Mouse (Mus musculus) yolk sac, embryonic 10.5 days (tissue): ENCODE data around the gene Ddx6.
A peak's percentile ranks its signal among the peaks of the same experiment; 100 is the strongest.
"Not testable (repeated sequence)": the region's sequence is repeated elsewhere in the genome, so short reads cannot be mapped to it uniquely, and the experiment has no call there.

Source experiments
- DNase-seq: peaks from one replicate; pipeline ENCODE4 v3.0.0-alpha.2; 2017; ENCODE audit warnings: low spot score

Ddx6 gene

GRCm38 (mm10) chr9:44594901-44595536, 9.7 kb upstream of the Ddx6 start:
- DNase-seq: no peak

DNA sequence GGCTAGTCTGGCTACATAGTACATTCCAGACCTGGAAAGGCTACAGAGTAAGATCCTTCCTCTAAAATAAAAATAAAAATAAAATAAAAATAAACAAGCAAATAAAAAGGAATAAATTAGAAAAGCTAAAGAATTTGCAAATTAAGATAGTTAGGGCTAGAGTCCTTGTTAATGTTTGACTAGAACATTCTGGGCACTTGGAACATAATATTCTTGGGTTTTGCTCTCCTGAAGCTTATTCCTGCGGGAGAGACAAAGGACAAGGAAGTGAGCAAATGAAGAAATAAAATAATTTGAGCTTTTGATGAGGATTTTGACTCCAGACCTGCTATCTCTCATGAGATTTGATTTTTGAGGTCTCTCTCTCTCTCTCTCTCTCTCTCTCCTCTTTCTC, 9.2 kb upstream of the Ddx6 start:
- no peak for DNase-seq

- DNase-seq: no peak
Observed at GRCm38 (mm10) chr9:44597742-44598141, 7.0 kb upstream of the Ddx6 start.

GRCm38 (mm10) chr9:44598899-44599495, 5.7 kb upstream of the Ddx6 start:
- DNase-seq: peak; percentile 36

- no peak for DNase-seq
Observed at GRCm38 (mm10) chr9:44599616-44600015, 5.1 kb upstream of the Ddx6 start.

- DNase-seq: no peak
Observed at GRCm38 (mm10) chr9:44600801-44601200, 3.9 kb upstream of the Ddx6 start.

GRCm38 (mm10) chr9:44602766-44603165, 1.9 kb upstream of the Ddx6 start:
- no peak for DNase-seq

DNA sequence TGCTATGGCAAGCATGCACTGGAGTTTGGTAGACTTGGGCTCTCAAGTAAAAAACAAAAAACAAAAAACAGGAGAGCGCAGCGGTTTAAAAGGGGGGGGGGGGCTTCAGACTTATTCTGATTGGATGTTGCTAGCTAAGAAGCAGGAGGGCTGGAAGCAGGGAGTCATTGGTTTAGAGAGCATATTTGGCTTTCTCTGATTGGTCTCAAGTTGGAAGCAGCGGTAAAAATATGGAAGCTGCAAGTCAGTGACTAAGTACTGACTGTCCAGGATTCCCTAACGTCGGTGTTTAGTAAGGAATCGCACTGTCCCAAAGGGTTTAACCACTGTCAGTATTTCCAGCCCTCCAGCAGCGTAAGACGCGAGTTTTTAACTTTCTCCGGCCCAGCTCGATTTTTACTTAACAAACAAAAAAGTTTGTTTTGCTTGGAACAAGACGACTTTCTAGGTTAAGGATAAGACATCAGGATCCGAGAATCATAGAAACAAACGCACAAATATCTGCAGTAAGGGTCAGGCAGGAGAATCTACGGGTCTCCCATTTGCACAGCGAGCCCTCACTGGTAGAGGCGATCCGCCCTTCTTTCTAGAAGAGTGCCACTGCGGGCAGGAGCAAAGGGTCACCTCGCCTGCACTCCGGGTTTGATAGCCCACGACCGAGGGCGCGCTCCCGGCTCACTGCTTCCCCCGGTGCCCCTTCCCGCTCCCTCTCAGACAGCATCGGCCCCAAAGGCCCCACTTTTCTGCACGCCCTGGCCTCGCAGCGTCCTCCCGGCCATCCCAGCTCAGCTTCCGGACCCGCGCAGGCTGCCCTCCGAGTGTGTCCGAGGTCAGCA, 1.0 kb upstream of the Ddx6 start:
- DNase-seq: peak; percentile 80

DNA sequence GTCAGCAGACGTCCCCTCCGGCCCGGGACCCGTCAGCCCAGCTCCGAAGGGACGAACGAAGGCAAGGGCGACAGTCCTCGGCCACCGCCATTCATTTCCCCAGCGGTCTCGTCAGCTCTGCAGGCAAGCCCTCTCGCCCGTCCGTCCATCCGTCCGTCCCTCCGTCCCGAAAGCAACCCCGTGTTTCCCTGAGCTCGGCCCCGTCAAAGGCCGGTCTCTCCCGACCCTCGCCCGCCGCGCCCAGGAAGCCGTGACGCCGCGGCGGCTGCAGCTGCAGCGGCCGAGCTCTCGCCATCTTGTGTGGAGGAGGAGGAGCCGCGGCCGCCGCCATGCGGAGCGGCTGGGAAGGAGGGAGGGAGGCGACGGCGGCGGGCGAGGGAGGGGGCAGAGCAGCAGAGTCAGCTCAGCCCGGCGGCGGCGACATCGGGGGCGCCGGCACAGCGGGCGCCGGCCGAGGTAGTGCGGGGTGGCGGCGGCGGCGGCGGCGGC, 358 bp upstream of the Ddx6 start:
- DNase-seq: peak; percentile 78

GRCm38 (mm10) chr9:44605616-44606165, 999 bp downstream of the Ddx6 start:
- peak; percentile 30 for DNase-seq

GRCm38 (mm10) chr9:44606646-44607045, 2.0 kb downstream of the Ddx6 start:
- no peak for DNase-seq

DNA sequence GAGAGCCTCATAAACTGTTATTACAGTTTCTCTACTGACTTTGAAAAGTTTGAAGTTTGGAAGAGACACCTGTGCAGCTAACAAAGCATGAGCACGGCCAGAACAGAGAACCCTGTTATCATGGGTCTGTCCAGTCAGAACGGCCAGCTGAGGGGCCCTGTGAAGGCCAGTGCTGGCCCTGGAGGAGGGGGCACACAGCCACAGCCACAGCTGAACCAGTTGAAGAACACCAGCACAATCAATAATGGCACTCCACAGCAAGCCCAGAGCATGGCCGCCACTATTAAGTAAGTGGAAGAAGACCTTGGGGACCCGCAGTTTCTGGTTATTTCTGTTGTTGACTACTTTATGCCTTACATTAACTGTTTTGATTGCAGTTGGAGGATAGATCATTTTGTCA, 2.6 kb downstream of the Ddx6 start:
- no peak for DNase-seq

- DNase-seq: no peak
Observed at GRCm38 (mm10) chr9:44610371-44610770, 5.7 kb downstream of the Ddx6 start.

DNA sequence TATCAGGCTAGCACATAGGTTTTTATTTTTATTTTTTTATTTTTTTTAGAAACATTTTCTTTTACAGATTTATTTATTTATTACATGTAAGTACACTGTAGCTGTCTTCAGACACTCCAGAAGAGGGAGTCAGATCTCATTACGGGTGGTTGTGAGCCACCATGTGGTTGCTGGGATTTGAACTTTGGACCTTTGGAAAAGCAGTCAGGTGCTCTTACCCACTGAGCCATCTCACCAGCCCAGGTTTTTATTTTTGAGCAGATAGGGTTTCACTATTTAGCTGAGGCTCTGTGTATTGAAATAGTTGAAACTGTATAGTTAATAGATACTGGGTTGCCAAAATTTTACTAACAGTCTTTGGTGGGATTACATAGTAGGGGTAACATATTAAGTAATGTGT, 8.4 kb downstream of the Ddx6 start:
- not testable (repeated sequence) for DNase-seq

DNA sequence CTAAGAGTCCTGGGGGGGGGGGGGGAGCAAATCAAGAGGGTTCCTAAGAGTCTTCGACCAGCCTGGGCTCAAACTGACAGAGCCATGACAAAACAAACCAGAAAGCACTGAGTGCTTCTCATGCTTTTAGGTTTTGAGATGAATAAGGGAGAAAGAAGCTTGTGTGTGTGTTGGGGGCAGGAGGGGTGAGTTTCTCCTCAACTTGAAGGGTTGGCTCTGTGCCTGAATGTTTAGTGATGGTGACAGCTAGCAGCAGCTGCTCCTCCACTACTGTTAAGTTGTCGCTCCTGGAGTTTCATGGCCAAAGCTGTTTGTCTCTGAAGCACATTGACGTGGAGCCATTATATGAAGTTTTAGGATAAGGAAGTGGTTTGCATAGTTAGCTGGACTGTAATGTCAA, 16.4 kb downstream of the Ddx6 start:
- no peak for DNase-seq

- no peak for DNase-seq
Observed at GRCm38 (mm10) chr9:44624390-44624789, 19.7 kb downstream of the Ddx6 start.

DNA sequence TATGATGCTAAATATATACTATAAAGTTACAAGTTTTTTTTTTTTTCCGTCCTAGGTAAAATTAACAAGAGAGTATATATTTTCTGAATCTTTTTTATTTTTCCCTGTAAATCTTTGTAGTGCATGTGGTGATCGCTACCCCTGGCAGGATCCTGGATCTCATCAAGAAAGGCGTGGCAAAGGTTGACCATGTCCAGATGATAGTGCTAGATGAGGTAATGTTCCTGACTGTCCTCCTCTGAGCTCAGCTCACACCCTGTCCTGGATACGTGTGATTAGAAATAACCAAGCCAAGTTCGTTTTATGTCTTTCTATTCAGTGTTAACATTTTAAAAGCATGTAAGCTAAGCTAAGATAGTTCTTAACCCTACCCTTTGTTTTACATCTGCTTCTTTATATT, 21.6 kb downstream of the Ddx6 start:
- DNase-seq: no peak

GRCm38 (mm10) chr9:44637551-44638169, 33.0 kb downstream of the Ddx6 start:
- DNase-seq: no peak

DNA sequence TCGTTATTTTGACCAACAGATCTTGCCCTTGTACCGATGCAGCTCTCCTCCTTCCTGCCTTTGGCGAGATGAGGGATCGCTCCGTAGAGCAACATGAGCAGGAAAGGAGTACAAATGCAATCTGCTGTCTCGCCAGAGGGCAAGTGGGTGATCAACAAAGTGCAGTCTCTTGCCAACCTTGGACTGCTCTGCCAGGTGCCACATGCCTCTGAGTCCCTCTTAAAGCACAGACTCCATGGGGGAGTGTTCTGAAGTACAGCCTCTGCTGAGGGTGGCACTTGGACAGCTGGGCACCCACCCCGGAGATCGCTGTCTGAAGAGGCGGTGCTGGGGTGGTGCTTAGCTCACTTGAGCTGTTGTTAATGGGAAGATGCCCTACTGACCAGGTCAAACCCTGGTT, 34.0 kb downstream of the Ddx6 start:
- not testable (repeated sequence) for DNase-seq

- DNase-seq: not testable (repeated sequence)
Observed at GRCm38 (mm10) chr9:44640028-44640427, 35.3 kb downstream of the Ddx6 start.

DNA sequence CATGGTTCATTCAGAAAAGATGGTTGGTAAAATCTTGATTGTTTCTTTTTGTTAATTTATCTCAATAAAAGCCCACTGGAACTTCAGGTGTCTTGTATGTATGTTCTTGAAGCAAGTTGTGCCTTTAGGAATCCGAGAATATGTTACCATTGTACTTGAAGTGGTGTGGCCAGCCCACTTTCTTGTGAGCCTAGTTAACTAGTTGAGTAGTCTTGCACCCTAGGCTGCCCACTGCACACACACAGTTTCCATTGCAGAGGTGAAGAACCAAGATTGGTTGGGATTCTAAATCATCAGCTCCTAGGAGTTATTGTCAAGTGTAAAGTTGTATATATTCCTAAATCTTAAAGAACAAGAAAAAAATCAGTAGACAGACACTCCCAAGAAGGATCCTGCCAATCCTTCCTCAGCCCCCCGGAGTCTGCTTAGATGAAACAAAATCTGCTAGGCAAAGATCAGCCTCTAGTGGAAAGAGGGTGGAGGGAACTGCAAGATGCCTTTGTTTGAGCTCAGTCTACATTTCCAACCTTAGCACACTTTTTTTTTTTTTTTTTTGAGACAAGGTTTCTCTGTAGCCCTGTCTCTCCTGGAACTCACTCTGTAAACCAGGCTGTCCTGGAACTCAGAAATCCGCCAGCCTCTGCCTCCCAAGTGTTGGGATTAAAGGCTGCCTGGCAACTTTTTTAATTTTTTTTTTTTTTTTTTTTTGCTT, 36.1 kb downstream of the Ddx6 start:
- no peak for DNase-seq

- no peak for DNase-seq
Observed at GRCm38 (mm10) chr9:44641616-44642015, 36.9 kb downstream of the Ddx6 start.
